Mouse (Mus musculus) midbrain, embryonic 12.5 days (tissue): Measurements from ENCODE around the gene Ces2h. TPM values are rescaled to one million over a fixed set of nuclear protein-coding genes. Genes with fewer than 3 reads are reported as not detected.
A peak's percentile ranks its signal among the peaks of the same experiment; 100 is the strongest.
"Not testable (repeated sequence)": the region's sequence is repeated elsewhere in the genome, so short reads cannot be mapped to it uniquely, and the experiment has no call there.

Source experiments
- ATAC-seq: fragments of 200-750 bp; cut with Nextera tagmentation; 2 replicates; pipeline ENCODE4 v1.8.0; 2017; ENCODE audit warnings: low read depth, moderate TSS enrichment, moderate library complexity; ENCODE audit not compliant: low FRiP score
- H3K27ac ChIP-seq: fragments of 300-500 bp; sonication (generic); replicated peaks from 2 replicates; pipeline ENCODE4 v1.5.1; 2016; ENCODE audit warnings: mild to moderate bottlenecking
- H3K27me3 ChIP-seq: fragments of 300-500 bp; sonication (generic); 2 replicates; pipeline ENCODE4 v1.6.1; 2016; ENCODE audit warnings: mild to moderate bottlenecking
- H3K36me3 ChIP-seq: fragments of 300-500 bp; sonication (generic); 2 replicates; pipeline ENCODE4 v1.6.1; 2016
- H3K4me1 ChIP-seq: fragments of 300-500 bp; sonication (generic); 2 replicates; pipeline ENCODE4 v1.6.1; 2016
- H3K4me2 ChIP-seq: fragments of 300-500 bp; sonication (generic); replicated peaks from 2 replicates; pipeline ENCODE4 v1.6.1; 2016; ENCODE audit warnings: mild to moderate bottlenecking, moderate library complexity
- H3K4me3 ChIP-seq: fragments of 300-500 bp; sonication (generic); 2 replicates; pipeline ENCODE4 v1.5.1; 2016; ENCODE audit warnings: mild to moderate bottlenecking
- H3K9ac ChIP-seq: fragments of 300-500 bp; sonication (generic); replicated peaks from 2 replicates; pipeline ENCODE4 v1.6.1; 2016; ENCODE audit warnings: mild to moderate bottlenecking, moderate library complexity
- H3K9me3 ChIP-seq: fragments of 300-500 bp; sonication (generic); 2 replicates; pipeline ENCODE4 v1.6.1; 2016; ENCODE audit warnings: mild to moderate bottlenecking
- WGBS: fragments of 180-500 bp; shearing (Covaris S2); methylation state at CpG from one replicate; pipeline ENCODE4 v1.1.7; 2016; 5-methylcytosine and 5-hydroxymethylcytosine counted together
- polyA plus RNA-seq: library from polyadenylated mRNA; unstranded; fragments of >200 nt; fragmentation: Nextera tagmentation; extraction: Ambion mirVana; gene quantifications from 2 replicates; pipeline ENCODE4 v1.2.1, GENCODE M21; 2016

Ces2h gene
- polyA plus RNA-seq, 1 experiment from 2014 or later: not detected

GRCm38 (mm10) chr8:105025050-105025449 lies 24.4 kb downstream of the Ces2h start:
- Histone ChIP-seq H3K27me3 (no peaks in the 10 kb centered on the region), H3K9me3 (no peaks in the 10 kb centered on the region), H3K27ac (no peak overlapping the region), H3K4me2 (no peak overlapping the region), H3K9ac (no peak overlapping the region), H3K36me3 (no peaks in the 10 kb centered on the region), H3K4me3 (no peak overlapping the region), H3K4me1 (no peaks in the 10 kb centered on the region)
- WGBS: 68% methylated on average over 2 of the region's 2 CpGs
- ATAC-seq: no peak

- no peak overlapping the region for H3K4me2 ChIP-seq
- H3K4me1 ChIP-seq: no peaks in the 10 kb centered on the region
- H3K9ac ChIP-seq: no peak overlapping the region
- no peak overlapping the region for H3K27ac ChIP-seq
- no peaks in the 10 kb centered on the region for H3K27me3 ChIP-seq
- H3K4me3 ChIP-seq: no peak overlapping the region
- no peaks in the 10 kb centered on the region for H3K9me3 ChIP-seq
- no peak for ATAC-seq
- WGBS: 79% methylated on average over 1 of the region's 1 CpGs
- H3K36me3 ChIP-seq: no peaks in the 10 kb centered on the region
Observed at GRCm38 (mm10) chr8:105043510-105043909, 42.9 kb downstream of the Ces2h start.

GRCm38 (mm10) chr8:105045824-105046401 lies 45.3 kb downstream of the Ces2h start:
- Histone ChIP-seq H3K4me1 (no peaks in the 10 kb centered on the region), H3K9ac (no peak overlapping the region), H3K27me3 (no peaks in the 10 kb centered on the region), H3K27ac (no peak overlapping the region), H3K4me3 (no peak overlapping the region), H3K36me3 (no peaks in the 10 kb centered on the region), H3K9me3 (no peaks in the 10 kb centered on the region), H3K4me2 (no peak overlapping the region)
- WGBS: 88% methylated on average over 3 of the region's 3 CpGs
- no peak for ATAC-seq

GRCm38 (mm10) chr8:105048371-105048854 lies 47.8 kb downstream of the Ces2h start, which contains the start of gene Ces3a:
Gene Ces3a (plus strand): TSS chr8:105048601.
- Histone ChIP-seq H3K4me3 (no peak within 1 kb of the TSS), H3K27ac (no peak within 1 kb of the TSS), H3K36me3 (no peaks in the 10 kb centered on the region), H3K9me3 (no peaks in the 10 kb centered on the region), H3K4me1 (no peaks in the 10 kb centered on the region), H3K9ac (no peak within 1 kb of the TSS), H3K27me3 (no peaks in the 10 kb centered on the region), H3K4me2 (no peak within 1 kb of the TSS)
- 81% methylated on average over 3 of the region's 3 CpGs for WGBS
- no peak for ATAC-seq

GRCm38 (mm10) chr8:105056211-105056610 lies 55.6 kb downstream of the Ces2h start:
- Histone ChIP-seq H3K4me3 (no peak overlapping the region), H3K36me3 (no peaks in the 10 kb centered on the region), H3K4me2 (no peak overlapping the region), H3K27ac (no peak overlapping the region), H3K4me1 (no peaks in the 10 kb centered on the region), H3K27me3 (no peaks in the 10 kb centered on the region), H3K9ac (no peak overlapping the region), H3K9me3 (no peaks in the 10 kb centered on the region)
- ATAC-seq: no peak
- 92% methylated on average over 4 of the region's 4 CpGs for WGBS

- Histone ChIP-seq H3K27me3 (no peaks in the 10 kb centered on the region), H3K4me3 (no peak overlapping the region), H3K27ac (no peak overlapping the region), H3K9ac (no peak overlapping the region), H3K4me2 (no peak overlapping the region), H3K4me1 (no peaks in the 10 kb centered on the region), H3K36me3 (no peaks in the 10 kb centered on the region), H3K9me3 (no peaks in the 10 kb centered on the region)
- no peak for ATAC-seq
Observed at GRCm38 (mm10) chr8:105060056-105060455, 59.4 kb downstream of the Ces2h start.

GRCm38 (mm10) chr8:105066761-105067160 lies 66.1 kb downstream of the Ces2h start:
- no peak overlapping the region for H3K4me3 ChIP-seq
- H3K4me2 ChIP-seq: no peak overlapping the region
- WGBS: 0% methylated on average over 1 of the region's 1 CpGs
- no peaks in the 10 kb centered on the region for H3K36me3 ChIP-seq
- H3K4me1 ChIP-seq: no peaks in the 10 kb centered on the region
- no peaks in the 10 kb centered on the region for H3K27me3 ChIP-seq
- H3K27ac ChIP-seq: no peak overlapping the region
- peak; percentile 54; the same call in 1 of the 2 replicates for ATAC-seq
- no peaks in the 10 kb centered on the region for H3K9me3 ChIP-seq
- no peak overlapping the region for H3K9ac ChIP-seq

GRCm38 (mm10) chr8:105067905-105068304 lies 67.3 kb downstream of the Ces2h start:
- not testable (repeated sequence) for H3K4me3 ChIP-seq, H3K27ac ChIP-seq, H3K9me3 ChIP-seq, H3K27me3 ChIP-seq, ATAC-seq, H3K9ac ChIP-seq, H3K4me1 ChIP-seq, H3K36me3 ChIP-seq, H3K4me2 ChIP-seq
- 74% methylated on average over 7 of the region's 7 CpGs for WGBS

- no peak for ATAC-seq
Observed at GRCm38 (mm10) chr8:105068971-105069370, 68.3 kb downstream of the Ces2h start.

More at GRCm38 (mm10) chr8:105068971-105069370, 68.3 kb downstream of the Ces2h start:
- no peak overlapping the region for H3K4me2 ChIP-seq
- no peaks in the 10 kb centered on the region for H3K36me3 ChIP-seq
- H3K9me3 ChIP-seq: no peaks in the 10 kb centered on the region
- no peak overlapping the region for H3K27ac ChIP-seq
- H3K4me1 ChIP-seq: no peaks in the 10 kb centered on the region
- no peak overlapping the region for H3K4me3 ChIP-seq
- no peaks in the 10 kb centered on the region for H3K27me3 ChIP-seq
- H3K9ac ChIP-seq: no peak overlapping the region

Other genes with a start within 250 kb of the Ces2h start
- gene Ces2b, start 169.3 kb upstream of the Ces2h start, polyA plus RNA-seq: 0.10 and 0.12 TPM in 2 replicates
- gene Ces2c, start 153.8 kb upstream of the Ces2h start, polyA plus RNA-seq: not detected in 2 replicates
- not detected in 2 replicates for gene Ces2e, start 74.6 kb upstream of the Ces2h start, polyA plus RNA-seq
- gene Ces2f, start 53.5 kb upstream of the Ces2h start, polyA plus RNA-seq: not detected in 2 replicates
- gene Ces2g, start 39.1 kb upstream of the Ces2h start, polyA plus RNA-seq: not detected in 2 replicates
- not detected in 2 replicates for gene Ces3a, start 47.7 kb downstream of the Ces2h start, polyA plus RNA-seq
- gene Ces3b, start 82.9 kb downstream of the Ces2h start, polyA plus RNA-seq: not detected in 2 replicates
- not detected in 2 replicates for gene Ces4a, start 130.9 kb downstream of the Ces2h start, polyA plus RNA-seq
- gene Cbfb, start 169.8 kb downstream of the Ces2h start, polyA plus RNA-seq: 46.0 and 49.0 TPM in 2 replicates
- gene D230025D16Rik, start 224.3 kb downstream of the Ces2h start, polyA plus RNA-seq: 29.9 and 30.5 TPM in 2 replicates